Mouse (Mus musculus) embryonic facial prominence, embryonic 11.5 days (tissue): ENCODE results near the gene Ablim2. TPM values are rescaled to one million over a fixed set of nuclear protein-coding genes. Genes with fewer than 3 reads are reported as not detected.

Experiments used
- ATAC-seq: fragments of 200-750 bp; cut with Nextera tagmentation; replicated peaks from 2 replicates; pipeline ENCODE4 v1.8.0; 2017; ENCODE audit warnings: low read depth; ENCODE audit not compliant: insufficient number of reproducible peaks, low FRiP score, low TSS enrichment
- DNase-seq: peaks from one replicate; pipeline ENCODE4 v3.0.0-alpha.2; 2015; ENCODE audit warnings: low spot score
- H3K27ac ChIP-seq: fragments of 300-500 bp; sonication (generic); replicated peaks from 2 replicates; pipeline ENCODE4 v1.5.1; 2014; ENCODE audit warnings: mild to moderate bottlenecking, low read depth, low read length, control low read depth
- H3K27me3 ChIP-seq: fragments of 300-500 bp; sonication (generic); 2 replicates; pipeline ENCODE4 v1.6.1; 2014; ENCODE audit warnings: mild to moderate bottlenecking, low read length, moderate library complexity, mixed read lengths; ENCODE audit not compliant: control insufficient read depth, insufficient read depth
- H3K36me3 ChIP-seq: fragments of 300-500 bp; sonication (generic); replicated peaks from 2 replicates; pipeline ENCODE4 v1.6.1; 2014; ENCODE audit warnings: low read depth, mild to moderate bottlenecking, low read length, moderate library complexity, mixed read lengths; ENCODE audit not compliant: control insufficient read depth, insufficient read depth
- H3K4me1 ChIP-seq: fragments of 300-500 bp; sonication (generic); 2 replicates; pipeline ENCODE4 v1.6.1; 2014; ENCODE audit warnings: low read length, mixed read lengths; ENCODE audit not compliant: control insufficient read depth, insufficient read depth
- H3K4me2 ChIP-seq: fragments of 300-500 bp; sonication (generic); 2 replicates; pipeline ENCODE4 v1.6.1; 2014; ENCODE audit warnings: low read depth, mild to moderate bottlenecking, control low read depth, low read length, moderate library complexity
- H3K4me3 ChIP-seq: fragments of 300-500 bp; sonication (generic); 2 replicates; pipeline ENCODE4 v1.5.1; 2014; ENCODE audit warnings: low read depth, low read length, control low read depth
- H3K9ac ChIP-seq: fragments of 300-500 bp; sonication (generic); replicated peaks from 2 replicates; pipeline ENCODE4 v1.6.1; 2014; ENCODE audit warnings: mild to moderate bottlenecking, control low read depth, low read length
- H3K9me3 ChIP-seq: fragments of 300-500 bp; sonication (generic); replicated peaks from 2 replicates; pipeline ENCODE4 v1.6.1; 2016; ENCODE audit warnings: mild to moderate bottlenecking, low read length, inconsistent platforms, mixed read lengths; ENCODE audit not compliant: control insufficient read depth
- WGBS: fragments of 180-500 bp; shearing (Covaris S2); extraction: QIAGEN DNeasy Blood & Tissue Kit; methylation state at CpG from one replicate; pipeline ENCODE4 v1.1.7; 2014; 5-methylcytosine and 5-hydroxymethylcytosine counted together
- polyA plus RNA-seq: library from polyadenylated mRNA; unstranded; fragments of >200 nt; fragmentation: Nextera tagmentation; extraction: Ambion mirVana; gene quantifications from 2 replicates; pipeline ENCODE4 v1.2.1, GENCODE M21; 2014

Gene Ablim2
- polyA plus RNA-seq, 1 experiment from 2014 or later: 0.55 TPM

GRCm38 (mm10) chr5:35900401-35901225 is 142.9 kb downstream of the Ablim2 start:
- Histone ChIP-seq H3K9me3 (no peaks in the 10 kb centered on the region), H3K36me3 (no peaks in the 10 kb centered on the region), H3K27ac (no peak overlapping the region; the same call in 1 of the 2 replicates), H3K9ac (no peak overlapping the region), H3K4me3 (no peak overlapping the region), H3K4me1 (no peaks in the 10 kb centered on the region; the same call in none of the 2 replicates), H3K4me2 (no peak overlapping the region), H3K27me3 (no peaks in the 10 kb centered on the region)
- ATAC-seq: 0 out of 2 replicates have a peak, but pooled peaks have one; percentile 36
- 18% methylated on average over 10 of the region's 10 CpGs for WGBS
- peak; percentile 30 for DNase-seq

- no peak overlapping the region; the same call in 1 of the 2 replicates for H3K4me2 ChIP-seq
- no peaks in the 10 kb centered on the region for H3K27me3 ChIP-seq
- WGBS: 37% methylated on average over 12 of the region's 12 CpGs
- ATAC-seq (0 out of 2 replicates have a peak, but pooled peaks have one; percentile 51), DNase-seq (peak; percentile 12)
- H3K4me3 ChIP-seq: no peak overlapping the region
- H3K36me3 ChIP-seq: no peaks in the 10 kb centered on the region
- no peak overlapping the region for H3K9ac ChIP-seq
- no peak overlapping the region; the same call in 1 of the 2 replicates for H3K27ac ChIP-seq
- no peaks in the 10 kb centered on the region; the same call in none of the 2 replicates for H3K4me1 ChIP-seq
- no peaks in the 10 kb centered on the region for H3K9me3 ChIP-seq
Measured at GRCm38 (mm10) chr5:35901226-35901809, 143.6 kb downstream of the Ablim2 start.

- no peak overlapping the region for H3K27ac ChIP-seq
- H3K9me3 ChIP-seq: no peaks in the 10 kb centered on the region
- no peak overlapping the region for H3K4me2 ChIP-seq
- peaks cover 7% of the 10 kb centered on the region for H3K4me1 ChIP-seq
- H3K36me3 ChIP-seq: no peaks in the 10 kb centered on the region
- no peak overlapping the region for H3K9ac ChIP-seq
- ATAC-seq: no peak
- H3K27me3 ChIP-seq: no peaks in the 10 kb centered on the region
- 71% methylated on average over 8 of the region's 8 CpGs for WGBS
- no peak overlapping the region for H3K4me3 ChIP-seq
- DNase-seq: no peak
Measured at GRCm38 (mm10) chr5:35903456-35903855, 145.8 kb downstream of the Ablim2 start.

- H3K36me3 ChIP-seq: no peaks in the 10 kb centered on the region
- H3K4me2 ChIP-seq: no peak overlapping the region
- no peak overlapping the region for H3K27ac ChIP-seq
- H3K9me3 ChIP-seq: no peaks in the 10 kb centered on the region
- H3K9ac ChIP-seq: no peak overlapping the region
- no peaks in the 10 kb centered on the region for H3K27me3 ChIP-seq
- DNase-seq (no peak), ATAC-seq (no peak)
- peaks cover 7% of the 10 kb centered on the region for H3K4me1 ChIP-seq
- H3K4me3 ChIP-seq: no peak overlapping the region
- WGBS: 66% methylated on average over 8 of the region's 8 CpGs
Measured at GRCm38 (mm10) chr5:35905283-35905682, 147.6 kb downstream of the Ablim2 start.

- WGBS: 66% methylated on average over 4 of the region's 4 CpGs
- Histone ChIP-seq H3K9me3 (no peaks in the 10 kb centered on the region), H3K27me3 (no peaks in the 10 kb centered on the region), H3K27ac (no peak overlapping the region), H3K4me2 (no peak overlapping the region), H3K4me3 (no peak overlapping the region), H3K4me1 (peaks cover 7% of the 10 kb centered on the region), H3K9ac (no peak overlapping the region), H3K36me3 (no peaks in the 10 kb centered on the region)
- DNase-seq: no peak
- ATAC-seq: no peak
Measured at GRCm38 (mm10) chr5:35907090-35907489, 149.4 kb downstream of the Ablim2 start.

- no peak overlapping the region for H3K4me3 ChIP-seq
- WGBS: 30% methylated on average over 15 of the region's 15 CpGs
Measured at GRCm38 (mm10) chr5:35907633-35908426, 150.2 kb downstream of the Ablim2 start.

GRCm38 (mm10) chr5:35908626-35909443 is 151.2 kb downstream of the Ablim2 start:
- ATAC-seq: no peak
- H3K27me3 ChIP-seq: no peaks in the 10 kb centered on the region
- H3K4me3 ChIP-seq: no peak overlapping the region
- no peak overlapping the region for H3K4me2 ChIP-seq
- no peak overlapping the region for H3K9ac ChIP-seq
- no peaks in the 10 kb centered on the region for H3K9me3 ChIP-seq
- H3K27ac ChIP-seq: peak overlapping the region; percentile 10; the same call in 1 of the 2 replicates
- no peaks in the 10 kb centered on the region for H3K36me3 ChIP-seq
- H3K4me1 ChIP-seq: peaks cover 7% of the 10 kb centered on the region
- WGBS: 61% methylated on average over 13 of the region's 13 CpGs
- DNase-seq: no peak

More at GRCm38 (mm10) chr5:35907633-35908426, 150.2 kb downstream of the Ablim2 start:
- Histone ChIP-seq H3K4me2 (no peak overlapping the region), H3K9ac (no peak overlapping the region), H3K27ac (peak overlapping the region; percentile 35; the same call in 1 of the 2 replicates), H3K9me3 (no peaks in the 10 kb centered on the region), H3K27me3 (no peaks in the 10 kb centered on the region), H3K36me3 (no peaks in the 10 kb centered on the region), H3K4me1 (peaks cover 7% of the 10 kb centered on the region)
- DNase-seq (peak; percentile 48), ATAC-seq (peak; percentile 67)
